Mouse (Mus musculus) layer of hippocampus, adult 8-10 months (tissue): ENCODE measurements around the gene Art5. TPM values are rescaled to one million over a fixed set of nuclear protein-coding genes. Genes with fewer than 3 reads are reported as not detected.
A peak's percentile ranks its signal among the peaks of the same experiment; 100 is the strongest.
"Not testable (repeated sequence)": the region's sequence is repeated elsewhere in the genome, so short reads cannot be mapped to it uniquely, and the experiment has no call there.

Source experiments
- DNase-seq, 2 experiments: peaks; one replicate each; pipeline ENCODE4 v3.0.0; 2022; ENCODE audit warnings: low spot score in 2 of 2
- total RNA-seq, 4 experiments: library from RNA; stranded (reverse); gene quantifications; 2 replicates each; pipeline ENCODE4 v1.2.4; 2022

Gene Art5
- total RNA-seq, 4 experiments from 2014 or later: not detected

- DNase-seq: no peak
Observed at GRCm38 (mm10) chr7:102082816-102083215, 26.5 kb downstream of the Art5 start, which contains the start of gene Trpc2. Gene Trpc2 (plus strand): TSS chr7:102083116.

- no peak for DNase-seq
Observed at GRCm38 (mm10) chr7:102081784-102082183, 27.5 kb downstream of the Art5 start.

- no peak for DNase-seq
Observed at GRCm38 (mm10) chr7:102080311-102080710, 29.0 kb downstream of the Art5 start.

GRCm38 (mm10) chr7:102078517-102078916 lies 30.8 kb downstream of the Art5 start:
- DNase-seq: peak in 1 of 2 experiments; percentile 31

- DNase-seq: no peak
Observed at GRCm38 (mm10) chr7:102076714-102077296, 32.5 kb downstream of the Art5 start.

GRCm38 (mm10) chr7:102066363-102066762 lies 42.9 kb downstream of the Art5 start:
- no peak for DNase-seq

GRCm38 (mm10) chr7:102065046-102065891 lies 44.0 kb downstream of the Art5 start, which contains the start of the genes Rnf121, Xndc1 and Xntrpc:
Gene Rnf121 (minus strand): TSS chr7:102065469.
Gene Xndc1 (plus strand): TSS chr7:102065511.
Gene Xntrpc (plus strand): TSS chr7:102065713.
- peak; percentile 91 to 93 for DNase-seq

GRCm38 (mm10) chr7:102064655-102065045 lies 44.6 kb downstream of the Art5 start:
- no peak for DNase-seq

- DNase-seq: no peak
Observed at GRCm38 (mm10) chr7:102063891-102064290, 45.4 kb downstream of the Art5 start.

- no peak for DNase-seq
Observed at GRCm38 (mm10) chr7:102062203-102062602, 47.1 kb downstream of the Art5 start.

GRCm38 (mm10) chr7:102061353-102061752 lies 47.9 kb downstream of the Art5 start:
- DNase-seq: no peak

- not testable (repeated sequence) for DNase-seq
Observed at GRCm38 (mm10) chr7:102048524-102048923, 60.8 kb downstream of the Art5 start.

Other genes starting within 250 kb of the Art5 start
- gene Anapc15, start 245.8 kb downstream of the Art5 start, total RNA-seq: 10 to 100 TPM; 30.2 to 37.2 (median 35.0) TPM
- 1 to 10 TPM in 3 of 4 experiments, under 1 TPM in 1; 0.51 to 3.2 (median 1.3) TPM for gene Folr1, start 238.7 kb downstream of the Art5 start, total RNA-seq
- gene Lamtor1, start 203.6 kb downstream of the Art5 start, total RNA-seq: 10 to 100 TPM; 77.5 to 94.3 (median 89.8) TPM
- under 1 TPM in 1 of 4 experiments, not detected in 3; 0.35 TPM for gene Tomt, start 203.1 kb downstream of the Art5 start, total RNA-seq
- 1 to 10 TPM; 5.8 to 7.9 (median 6.1) TPM for gene Lrrc51, start 175.6 kb downstream of the Art5 start, total RNA-seq
- gene Numa1, start 175.4 kb downstream of the Art5 start, total RNA-seq: 100 to 1,000 TPM in 3 of 4 experiments, 10 to 100 TPM in 1; 99.7 to 129 (median 117) TPM
- 10 to 100 TPM in 3 of 4 experiments, 1 to 10 TPM in 1; 8.3 to 12.9 (median 11.1) TPM for gene Il18bp, start 90.8 kb downstream of the Art5 start, total RNA-seq
- 10 to 100 TPM; 43.4 to 47.0 (median 44.9) TPM for gene Rnf121, start 44.0 kb downstream of the Art5 start, total RNA-seq
- gene Xndc1, start 44.0 kb downstream of the Art5 start, total RNA-seq: 10 to 100 TPM; 25.8 to 37.3 (median 31.9) TPM
- gene Xntrpc, start 43.8 kb downstream of the Art5 start, total RNA-seq: 1 to 10 TPM; 1.7 to 2.8 (median 2.3) TPM
- gene Trpc2, start 26.4 kb downstream of the Art5 start, total RNA-seq: 1 to 10 TPM in 3 of 4 experiments, not detected in 1; 1.4 to 2.4 (median 1.8) TPM
- gene Art1, start 7.7 kb downstream of the Art5 start, total RNA-seq: not detected
- under 1 TPM in 2 of 4 experiments, not detected in 2; 0.16 to 0.25 TPM for gene Chrna10, start 7.3 kb upstream of the Art5 start, total RNA-seq
- 10 to 100 TPM; 41.6 to 49.2 (median 45.3) TPM for gene Nup98, start 100.7 kb upstream of the Art5 start, total RNA-seq
- gene Pgap2, start 100.7 kb upstream of the Art5 start, total RNA-seq: 10 to 100 TPM; 29.8 to 36.9 (median 33.5) TPM
- gene Rhog, start 146.6 kb upstream of the Art5 start, total RNA-seq: 10 to 100 TPM; 23.5 to 41.9 (median 32.6) TPM
- 10 to 100 TPM; 68.2 to 77.4 (median 69.8) TPM for gene Stim1, start 158.3 kb upstream of the Art5 start, total RNA-seq